Mouse (Mus musculus): ENCODE data around the gene Rpn2. TPM values are rescaled to one million over a fixed set of nuclear protein-coding genes. Genes with fewer than 3 reads are reported as not detected.

Rpn2 gene
- polyA plus RNA-seq, 1 experiment: 141 TPM

- Histone ChIP-seq H3K36me3 (ENCODE audit: control insufficient read depth, insufficient read depth, low read length) (no peaks in the 10 kb centered on the region), H3K4me3 (ENCODE audit: low read depth, low read length) (peak within 1 kb of the TSS; percentile 92), H3K27me3 (ENCODE audit: control insufficient read depth, insufficient read depth, low read length) (no peaks in the 10 kb centered on the region), H3K27ac (ENCODE audit: insufficient read depth, low read depth, low read length) (peak within 1 kb of the TSS; percentile 95), H3K4me1 (ENCODE audit: control insufficient read depth, insufficient read depth, insufficient read length, low read length) (peaks cover 19% of the 10 kb centered on the region; the same call in 1 of the 2 replicates)
- TF ChIP-seq POLR2A (IDR thresholded peaks at IDR 0.05; ENCODE audit: low read depth, low read length): peak; percentile 69; the same call in 1 of the 2 replicates
- peak; percentile 25; the same call in 1 of the 2 replicates for TF ChIP-seq CTCF (IDR thresholded peaks at IDR 0.05; ENCODE audit: extremely low read depth, insufficient read length, insufficient replicate concordance, low read depth, low read length)
- WGBS: 4% methylated on average over 42 of the region's 42 CpGs
Observed at GRCm38 (mm10) chr2:157367184-157367893, 88.5 kb downstream of the Rpn2 start, which contains the start of gene Manbal. TSS of gene Manbal (plus strand) at chr2:157367594.

- WGBS: 2% methylated on average over 13 of the region's 13 CpGs
- H3K36me3 ChIP-seq (ENCODE audit: control insufficient read depth, insufficient read depth, low read length): no peaks in the 10 kb centered on the region
- H3K4me3 ChIP-seq (ENCODE audit: low read depth, low read length): peak overlapping the region; percentile 92
- peaks cover 22% of the 10 kb centered on the region for H3K4me1 ChIP-seq (ENCODE audit: control insufficient read depth, insufficient read depth, insufficient read length, low read length)
- no peak for TF ChIP-seq POLR2A (IDR thresholded peaks at IDR 0.05; ENCODE audit: low read depth, low read length)
- no peaks in the 10 kb centered on the region for H3K27me3 ChIP-seq (ENCODE audit: control insufficient read depth, insufficient read depth, low read length)
- H3K27ac ChIP-seq (ENCODE audit: insufficient read depth, low read depth, low read length): peak overlapping the region; percentile 95
Observed at GRCm38 (mm10) chr2:157367991-157368390, 89.2 kb downstream of the Rpn2 start.

DNA sequence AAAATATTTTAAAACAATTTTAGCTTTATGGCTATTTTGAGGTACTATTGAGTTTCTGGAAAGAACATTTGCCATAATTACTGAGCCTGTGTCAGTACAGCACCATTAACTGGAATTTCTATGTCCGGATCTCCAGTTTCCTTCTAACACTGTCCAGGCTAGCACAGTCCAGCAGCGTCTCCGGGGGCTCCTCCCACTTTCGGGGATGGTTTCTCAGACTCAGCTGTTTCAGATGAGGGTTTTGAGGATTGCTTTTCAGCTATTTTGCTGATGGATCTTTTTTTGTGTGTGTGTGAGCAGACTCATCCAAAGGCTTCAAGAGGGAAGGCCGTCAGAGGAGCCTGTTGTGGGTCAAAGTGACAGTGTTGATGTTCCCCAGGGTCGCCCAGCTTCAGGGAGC lies 92.9 kb downstream of the Rpn2 start:
- H3K27me3 ChIP-seq (ENCODE audit: control insufficient read depth, insufficient read depth, low read length): no peaks in the 10 kb centered on the region
- TF ChIP-seq CTCF (IDR thresholded peaks at IDR 0.05; ENCODE audit: extremely low read depth, insufficient read length, insufficient replicate concordance, low read depth, low read length) (no peak), POLR2A (IDR thresholded peaks at IDR 0.05; ENCODE audit: low read depth, low read length) (no peak)
- no peaks in the 10 kb centered on the region for H3K36me3 ChIP-seq (ENCODE audit: control insufficient read depth, insufficient read depth, low read length)
- peaks cover 37% of the 10 kb centered on the region for H3K4me1 ChIP-seq (ENCODE audit: control insufficient read depth, insufficient read depth, insufficient read length, low read length)
- H3K27ac ChIP-seq (ENCODE audit: insufficient read depth, low read depth, low read length): peak overlapping the region; percentile 55
- no peak overlapping the region for H3K4me3 ChIP-seq (ENCODE audit: low read depth, low read length)
- WGBS: 75% methylated on average over 6 of the region's 6 CpGs

DNA sequence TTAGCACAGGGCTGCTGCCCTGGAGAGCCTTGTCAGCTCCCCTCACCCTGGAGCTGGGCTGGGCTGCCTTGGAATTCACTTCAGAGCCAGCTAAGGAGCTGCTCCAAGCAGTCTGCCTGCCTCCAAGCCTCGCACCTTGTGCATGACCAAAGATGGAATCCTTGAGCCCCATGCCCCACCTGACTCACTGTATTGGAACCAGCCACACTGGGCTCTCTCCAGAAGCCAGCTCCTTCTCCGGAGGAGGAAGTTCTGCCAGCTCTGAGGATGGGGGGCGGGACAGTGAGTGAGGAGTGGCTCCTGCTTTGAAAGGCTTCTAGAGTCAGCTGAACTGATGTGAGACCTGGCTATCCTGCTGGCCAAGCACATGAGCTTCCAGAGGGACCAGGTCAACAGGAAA lies 94.9 kb downstream of the Rpn2 start:
- Histone ChIP-seq H3K27ac (ENCODE audit: insufficient read depth, low read depth, low read length) (peak overlapping the region; percentile 82), H3K4me1 (ENCODE audit: control insufficient read depth, insufficient read depth, insufficient read length, low read length) (peaks cover 39% of the 10 kb centered on the region)
- WGBS: 41% methylated on average over 3 of the region's 3 CpGs

DNA sequence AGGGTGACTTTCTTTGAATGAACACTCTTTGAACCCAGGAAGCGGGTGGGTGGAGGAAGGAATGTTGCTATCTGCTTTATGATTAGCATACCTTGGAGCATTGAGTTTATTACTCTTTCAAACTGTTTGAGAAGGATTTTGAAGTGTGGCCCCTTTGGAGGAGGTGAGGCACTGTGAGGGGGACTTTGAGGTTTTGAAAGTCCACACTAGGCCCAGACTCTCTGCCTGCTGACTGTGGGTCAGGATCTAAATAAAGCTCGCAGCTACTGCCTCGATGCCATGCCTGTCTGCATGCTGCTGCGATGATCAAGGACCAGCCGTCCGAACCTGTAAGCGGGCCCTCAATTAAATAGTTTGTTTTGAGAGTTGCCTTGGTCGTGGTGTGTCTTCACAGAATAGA lies 96.2 kb downstream of the Rpn2 start:
- Histone ChIP-seq H3K27ac (ENCODE audit: insufficient read depth, low read depth, low read length) (peak overlapping the region; percentile 34; the same call in 1 of the 2 replicates), H3K4me3 (ENCODE audit: low read depth, low read length) (0 out of 2 replicates have a peak overlapping the region, but pooled peaks have one; percentile 3), H3K4me1 (ENCODE audit: control insufficient read depth, insufficient read depth, insufficient read length, low read length) (peaks cover 36% of the 10 kb centered on the region), H3K27me3 (ENCODE audit: control insufficient read depth, insufficient read depth, low read length) (no peaks in the 10 kb centered on the region), H3K36me3 (ENCODE audit: control insufficient read depth, insufficient read depth, low read length) (peaks cover 7% of the 10 kb centered on the region)
- 63% methylated on average over 8 of the region's 8 CpGs for WGBS
- TF ChIP-seq CTCF (IDR thresholded peaks at IDR 0.05; ENCODE audit: extremely low read depth, insufficient read length, insufficient replicate concordance, low read depth, low read length) (no peak), POLR2A (IDR thresholded peaks at IDR 0.05; ENCODE audit: low read depth, low read length) (no peak)

More for the DNA sequence above, 94.9 kb downstream of the Rpn2 start:
- Histone ChIP-seq H3K27me3 (ENCODE audit: control insufficient read depth, insufficient read depth, low read length) (no peaks in the 10 kb centered on the region), H3K4me3 (ENCODE audit: low read depth, low read length) (no peak overlapping the region), H3K36me3 (ENCODE audit: control insufficient read depth, insufficient read depth, low read length) (no peaks in the 10 kb centered on the region)
- no peak for TF ChIP-seq CTCF (IDR thresholded peaks at IDR 0.05; ENCODE audit: extremely low read depth, insufficient read length, insufficient replicate concordance, low read depth, low read length)
- TF ChIP-seq POLR2A (IDR thresholded peaks at IDR 0.05; ENCODE audit: low read depth, low read length): no peak

Other genes starting within 250 kb of the Rpn2 start
- gene Soga1, start 199.8 kb upstream of the Rpn2 start, polyA plus RNA-seq (2012; rRNA removed): 4.6 and 6.3 TPM in 2 replicates
- 8.8 and 12.4 TPM in 2 replicates for gene Tldc2, start 192.0 kb upstream of the Rpn2 start, polyA plus RNA-seq (2012; rRNA removed)
- 18.9 and 47.7 TPM in 2 replicates for gene Samhd1, start 143.8 kb upstream of the Rpn2 start, polyA plus RNA-seq (2012; rRNA removed)
- 1.7 and 5.2 TPM in 2 replicates for gene Rbl1, start 74.5 kb upstream of the Rpn2 start, polyA plus RNA-seq (2012; rRNA removed)
- 0.16 and 0.17 TPM in 2 replicates for gene Mroh8, start 532 bp downstream of the Rpn2 start, polyA plus RNA-seq (2012; rRNA removed)
- 0.33 TPM in 1 of 2 replicates, not detected in the other for gene Ghrh, start 68.5 kb downstream of the Rpn2 start, polyA plus RNA-seq (2012; rRNA removed)
- gene Manbal, start 88.6 kb downstream of the Rpn2 start, polyA plus RNA-seq (2012; rRNA removed): 20.1 and 47.5 TPM in 2 replicates
- 65.9 and 161 TPM in 2 replicates for gene Src, start 139.4 kb downstream of the Rpn2 start, polyA plus RNA-seq (2012; rRNA removed)